Mouse (Mus musculus): ENCODE data around the gene Cntnap1. TPM values are rescaled to one million over a fixed set of nuclear protein-coding genes. Genes with fewer than 3 reads are reported as not detected.

The Cntnap1 gene
- polyA plus RNA-seq, 1 experiment from 2014 or later = 3.8 TPM

GRCm38 (mm10) chr11:101184984-101185383 lies 14.7 kb downstream of the Cntnap1 start:
- Histone ChIP-seq H3K9me3 (no peaks in the 10 kb centered on the region), H3K4me2 (no peak overlapping the region), H3K9ac (no peak overlapping the region), H3K27ac (no peak overlapping the region), H3K4me1 (peaks cover 9% of the 10 kb centered on the region), H3K27me3 (replicated peaks) (no peaks in the 10 kb centered on the region), H3K4me3 (no peak overlapping the region), H3K36me3 (replicated peaks) (0 out of 2 replicates have a peak, but pooled peaks cover 5% of the 10 kb centered on the region)
- WGBS = 85% methylated on average over 12 of the region's 12 CpGs
- no peak for ATAC-seq (replicated peaks)

GRCm38 (mm10) chr11:101185441-101185840 lies 15.1 kb downstream of the Cntnap1 start:
- no peak overlapping the region for H3K27ac ChIP-seq
- no peaks in the 10 kb centered on the region for H3K27me3 ChIP-seq (replicated peaks)
- no peak overlapping the region for H3K9ac ChIP-seq
- H3K9me3 ChIP-seq = no peaks in the 10 kb centered on the region
- 0 out of 2 replicates have a peak, but pooled peaks cover 5% of the 10 kb centered on the region for H3K36me3 ChIP-seq (replicated peaks)
- WGBS = 93% methylated on average over 4 of the region's 4 CpGs
- H3K4me3 ChIP-seq = no peak overlapping the region
- no peak for ATAC-seq (replicated peaks)
- H3K4me2 ChIP-seq = no peak overlapping the region
- peaks cover 13% of the 10 kb centered on the region for H3K4me1 ChIP-seq

DNA sequence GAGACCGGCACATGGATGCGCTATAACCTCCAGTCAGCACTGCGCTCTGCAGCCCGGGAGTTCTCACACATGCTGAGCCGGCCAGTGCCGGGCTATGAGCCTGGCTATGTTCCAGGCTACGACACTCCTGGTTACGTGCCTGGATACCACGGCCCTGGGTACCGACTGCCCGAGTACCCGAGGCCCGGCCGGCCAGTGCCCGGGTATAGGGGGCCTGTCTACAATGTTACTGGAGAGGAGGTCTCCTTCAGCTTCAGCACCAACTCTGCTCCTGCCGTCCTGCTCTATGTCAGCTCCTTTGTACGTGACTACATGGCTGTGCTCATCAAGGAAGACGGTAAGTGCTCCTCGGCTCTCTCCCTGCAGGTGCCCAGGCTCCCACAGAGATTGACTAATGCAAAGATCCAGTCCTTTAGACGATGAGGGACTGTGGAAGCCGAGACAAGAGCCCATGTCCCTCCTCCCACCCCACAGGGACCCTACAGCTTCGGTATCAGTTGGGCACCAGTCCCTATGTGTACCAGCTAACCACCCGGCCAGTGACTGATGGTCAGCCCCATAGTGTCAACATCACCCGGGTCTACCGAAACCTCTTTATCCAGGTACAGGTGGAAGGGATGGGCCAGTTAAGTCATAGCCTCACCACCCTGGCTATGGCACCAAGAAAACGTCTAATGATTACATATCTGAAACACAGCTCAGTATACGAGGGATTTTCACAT lies 16.4 kb downstream of the Cntnap1 start:
- H3K36me3 ChIP-seq (replicated peaks) = 0 out of 2 replicates have a peak, but pooled peaks cover 5% of the 10 kb centered on the region
- WGBS = 84% methylated on average over 27 of the region's 27 CpGs
- no peaks in the 10 kb centered on the region for H3K27me3 ChIP-seq (replicated peaks)
- no peaks in the 10 kb centered on the region for H3K9me3 ChIP-seq
- no peak overlapping the region for H3K4me3 ChIP-seq
- ATAC-seq (replicated peaks) = no peak
- H3K27ac ChIP-seq = no peak overlapping the region
- peaks cover 17% of the 10 kb centered on the region for H3K4me1 ChIP-seq
- no peak overlapping the region for H3K9ac ChIP-seq
- no peak overlapping the region for H3K4me2 ChIP-seq

DNA sequence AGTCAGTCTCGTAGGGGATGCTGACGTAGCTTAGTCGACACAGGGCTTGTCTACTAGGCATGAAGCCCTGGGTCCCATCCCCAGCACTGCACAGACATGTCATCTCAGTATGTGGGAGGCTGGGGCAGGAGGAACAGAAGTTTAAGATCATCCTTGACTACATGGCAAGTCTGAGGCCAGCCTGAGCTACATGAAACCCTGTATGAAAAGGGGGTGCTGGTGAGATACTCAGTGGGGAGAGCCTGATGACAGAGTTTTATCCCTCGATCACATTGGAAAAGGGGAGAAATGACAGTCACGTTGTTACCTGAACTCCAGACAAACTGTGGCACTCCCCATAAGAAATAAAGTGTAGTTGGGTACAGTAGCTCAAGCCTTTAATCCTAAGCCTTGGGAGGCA lies 17.2 kb downstream of the Cntnap1 start:
- H3K9ac ChIP-seq = no peak overlapping the region
- H3K4me3 ChIP-seq = no peak overlapping the region
- no peaks in the 10 kb centered on the region for H3K9me3 ChIP-seq
- no peaks in the 10 kb centered on the region for H3K27me3 ChIP-seq (replicated peaks)
- no peak overlapping the region for H3K4me2 ChIP-seq
- no peak for ATAC-seq (replicated peaks)
- 0 out of 2 replicates have a peak, but pooled peaks cover 5% of the 10 kb centered on the region for H3K36me3 ChIP-seq (replicated peaks)
- peaks cover 17% of the 10 kb centered on the region for H3K4me1 ChIP-seq
- WGBS = 92% methylated on average over 5 of the region's 5 CpGs
- no peak overlapping the region for H3K27ac ChIP-seq

GRCm38 (mm10) chr11:101188166-101188805 lies 18.0 kb downstream of the Cntnap1 start:
- Histone ChIP-seq H3K36me3 (replicated peaks) (0 out of 2 replicates have a peak, but pooled peaks cover 2% of the 10 kb centered on the region), H3K9me3 (no peaks in the 10 kb centered on the region), H3K9ac (no peak overlapping the region), H3K4me3 (no peak overlapping the region), H3K27me3 (replicated peaks) (no peaks in the 10 kb centered on the region), H3K27ac (no peak overlapping the region), H3K4me1 (peaks cover 17% of the 10 kb centered on the region), H3K4me2 (no peak overlapping the region)
- no peak for ATAC-seq (replicated peaks)
- WGBS = 78% methylated on average over 11 of the region's 11 CpGs

DNA sequence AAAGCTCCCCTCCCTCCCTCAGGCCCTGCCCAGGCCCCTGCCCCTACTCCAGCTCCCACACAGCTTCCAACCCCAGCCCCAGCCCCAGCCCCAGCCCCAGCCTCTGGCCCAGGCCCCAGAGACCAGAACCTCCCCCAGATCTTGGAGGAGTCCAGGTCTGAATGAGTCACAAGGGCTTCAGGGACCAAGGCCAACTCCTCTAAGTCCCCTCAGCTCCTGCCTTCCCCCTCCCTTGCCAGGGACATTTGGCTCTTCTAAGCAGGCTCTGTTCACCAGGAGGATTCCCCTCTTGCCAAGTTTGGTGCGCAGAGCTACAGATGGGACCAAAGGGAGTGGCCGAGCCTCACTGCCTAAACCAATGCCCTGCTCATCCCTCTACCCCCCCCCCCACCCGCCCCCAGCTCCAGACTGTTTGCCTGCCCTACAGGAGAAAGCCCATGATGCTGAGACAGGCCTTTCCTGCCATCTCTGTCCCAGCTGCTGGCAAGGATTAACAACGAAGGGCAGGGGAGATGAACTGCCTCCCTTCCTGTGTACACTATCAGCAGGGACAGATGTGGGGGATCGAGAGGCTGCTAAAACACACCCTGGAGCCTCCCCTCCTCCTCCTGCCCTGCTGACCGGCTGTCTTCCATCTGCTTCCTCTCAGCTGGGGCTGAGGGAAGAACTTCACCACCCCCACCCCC lies 19.3 kb downstream of the Cntnap1 start:
- H3K36me3 ChIP-seq (replicated peaks) = 0 out of 2 replicates have a peak, but pooled peaks cover 5% of the 10 kb centered on the region
- no peak overlapping the region for H3K9ac ChIP-seq
- H3K9me3 ChIP-seq = no peaks in the 10 kb centered on the region

DNA sequence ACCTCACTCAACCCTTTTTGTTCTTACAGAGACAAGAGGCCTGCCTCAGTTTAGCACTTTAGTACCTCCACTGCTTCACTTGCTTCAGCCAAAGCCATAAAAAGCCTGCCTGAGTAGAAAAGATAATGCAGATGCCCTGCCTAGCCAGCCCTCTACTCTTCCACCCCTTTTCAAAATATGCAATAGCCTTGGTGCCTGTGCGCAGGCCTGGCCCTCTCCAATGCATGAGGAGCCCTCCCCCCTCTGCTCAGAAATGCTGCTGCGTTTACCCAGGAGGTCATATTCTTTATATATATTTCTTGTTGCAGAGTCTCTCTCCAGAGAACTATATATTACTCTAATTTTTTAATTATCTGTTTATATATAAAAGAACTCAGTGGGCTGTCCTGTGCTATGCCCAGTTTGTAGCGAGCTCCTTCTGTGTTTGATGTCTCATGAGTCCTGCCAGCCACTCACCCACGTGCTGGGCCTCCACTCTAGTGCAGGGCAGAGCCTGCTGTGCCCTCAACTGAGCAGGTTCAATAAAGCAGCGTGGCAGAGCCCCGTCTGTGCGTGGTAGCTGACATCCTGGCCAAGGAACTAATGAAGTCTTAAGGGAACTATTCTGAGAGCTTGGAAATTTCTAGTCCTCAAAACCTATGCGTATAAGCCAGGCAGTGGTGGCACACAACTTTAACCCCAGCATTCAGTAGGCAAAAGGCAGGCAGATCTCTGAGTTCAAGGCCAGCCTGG lies 20.0 kb downstream of the Cntnap1 start:
- no peak overlapping the region for H3K4me3 ChIP-seq
- ATAC-seq (replicated peaks) = 0 out of 2 replicates have a peak, but pooled peaks have one; percentile 22
- no peaks in the 10 kb centered on the region for H3K9me3 ChIP-seq
- 0 out of 2 replicates have a peak, but pooled peaks cover 5% of the 10 kb centered on the region for H3K36me3 ChIP-seq (replicated peaks)
- no peak overlapping the region for H3K4me2 ChIP-seq
- peaks cover 17% of the 10 kb centered on the region for H3K4me1 ChIP-seq
- H3K27me3 ChIP-seq (replicated peaks) = no peaks in the 10 kb centered on the region
- WGBS = 29% methylated on average over 8 of the region's 8 CpGs
- H3K9ac ChIP-seq = no peak overlapping the region
- peak overlapping the region; percentile 54; the same call in 1 of the 2 replicates for H3K27ac ChIP-seq

More for the DNA sequence above, 19.3 kb downstream of the Cntnap1 start:
- no peaks in the 10 kb centered on the region for H3K27me3 ChIP-seq (replicated peaks)
- 4% methylated on average over 6 of the region's 6 CpGs for WGBS
- H3K4me1 ChIP-seq = peaks cover 17% of the 10 kb centered on the region
- H3K27ac ChIP-seq = peak overlapping the region; percentile 54
- H3K4me3 ChIP-seq = no peak overlapping the region
- peak; percentile 67 for ATAC-seq (replicated peaks)
- no peak overlapping the region for H3K4me2 ChIP-seq

DNA sequence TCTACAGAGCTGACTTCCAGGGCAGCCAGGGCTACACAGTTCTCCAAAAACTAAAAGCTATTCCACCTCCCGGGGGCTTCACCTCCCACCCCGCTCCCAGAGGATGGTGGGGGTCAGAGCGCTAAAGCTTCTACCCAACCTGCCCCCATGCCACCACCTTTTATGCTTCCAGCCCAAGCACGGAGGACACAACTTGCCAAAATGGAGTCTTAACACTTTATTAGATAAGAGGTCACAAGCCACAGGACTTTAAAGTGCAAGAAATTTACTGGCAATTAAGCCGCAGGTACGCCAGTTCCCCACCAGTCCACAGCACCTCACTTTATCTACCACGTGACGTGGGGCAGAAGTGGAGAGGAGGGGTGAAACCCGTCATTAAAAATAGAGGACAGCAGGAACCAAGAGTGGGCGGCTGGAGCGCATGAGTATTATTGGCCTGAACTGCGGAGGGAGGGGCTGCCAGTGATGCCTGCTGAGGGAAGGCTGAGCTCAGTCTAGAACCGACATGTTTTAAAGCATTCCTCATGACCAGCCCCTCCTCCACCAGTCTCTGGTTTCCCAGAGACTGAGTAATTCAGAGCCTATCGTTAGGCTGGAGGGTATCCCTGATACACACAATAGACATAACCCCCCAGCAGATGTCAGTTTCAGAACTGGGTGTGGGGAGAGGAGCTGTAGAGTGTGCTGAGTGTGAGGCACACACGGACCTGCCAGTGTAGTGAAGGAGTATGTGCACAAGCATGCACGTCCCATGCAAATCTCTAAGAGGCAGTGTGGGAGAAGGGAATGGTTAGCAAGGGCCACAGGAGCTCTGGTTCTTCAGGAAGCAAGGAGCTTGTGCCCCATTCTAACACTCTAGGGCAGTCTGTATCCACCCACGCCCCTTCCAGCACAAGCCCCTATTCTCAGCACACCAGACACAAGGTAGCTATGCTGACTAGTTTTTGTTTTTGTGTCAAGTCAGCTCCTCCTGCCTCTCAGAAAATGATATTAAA lies 20.9 kb downstream of the Cntnap1 start:
- H3K27ac ChIP-seq = peak overlapping the region; percentile 54; the same call in 1 of the 2 replicates
- H3K4me2 ChIP-seq = no peak overlapping the region
- H3K9ac ChIP-seq = no peak overlapping the region
- no peaks in the 10 kb centered on the region for H3K27me3 ChIP-seq (replicated peaks)
- no peak overlapping the region for H3K4me3 ChIP-seq
- WGBS = 49% methylated on average over 17 of the region's 17 CpGs
- ATAC-seq (replicated peaks) = no peak
- peaks cover 17% of the 10 kb centered on the region for H3K4me1 ChIP-seq
- H3K9me3 ChIP-seq = no peaks in the 10 kb centered on the region
- H3K36me3 ChIP-seq (replicated peaks) = 0 out of 2 replicates have a peak, but pooled peaks cover 5% of the 10 kb centered on the region

GRCm38 (mm10) chr11:101191919-101192470 lies 21.7 kb downstream of the Cntnap1 start:
- H3K36me3 ChIP-seq (replicated peaks) = peaks cover 10% of the 10 kb centered on the region; the same call in 1 of the 2 replicates
- WGBS = 82% methylated on average over 4 of the region's 4 CpGs
- ATAC-seq (replicated peaks) = no peak

DNA sequence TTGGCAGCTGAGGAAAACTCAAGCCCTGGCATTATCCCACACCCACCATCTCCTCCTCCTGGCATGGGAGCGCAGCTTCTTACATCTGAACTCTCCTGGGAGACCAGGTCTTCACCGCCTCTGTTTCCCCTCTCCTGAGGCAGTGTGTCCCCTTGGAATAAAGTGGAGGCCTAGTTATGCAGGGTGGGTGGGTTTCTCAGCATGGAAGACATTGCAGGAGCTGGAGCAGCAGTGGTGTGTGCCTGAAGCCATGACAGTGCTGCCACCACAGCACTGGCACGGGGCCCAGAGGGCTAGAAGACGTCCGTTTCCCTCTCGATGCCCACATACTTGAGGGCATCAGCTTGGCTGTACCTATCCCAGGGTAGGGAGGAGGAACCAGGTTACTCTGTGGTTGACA lies 22.3 kb downstream of the Cntnap1 start:
- 86% methylated on average over 6 of the region's 6 CpGs for WGBS
- Histone ChIP-seq H3K4me1 (peaks cover 17% of the 10 kb centered on the region), H3K4me3 (no peak overlapping the region), H3K36me3 (replicated peaks) (peaks cover 10% of the 10 kb centered on the region; the same call in 1 of the 2 replicates), H3K4me2 (no peak overlapping the region), H3K9ac (no peak overlapping the region), H3K27me3 (replicated peaks) (no peaks in the 10 kb centered on the region), H3K27ac (no peak overlapping the region), H3K9me3 (no peaks in the 10 kb centered on the region)
- no peak for ATAC-seq (replicated peaks)

More at GRCm38 (mm10) chr11:101191919-101192470, 21.7 kb downstream of the Cntnap1 start:
- no peaks in the 10 kb centered on the region for H3K27me3 ChIP-seq (replicated peaks)
- H3K4me2 ChIP-seq = no peak overlapping the region
- H3K4me3 ChIP-seq = no peak overlapping the region
- peaks cover 17% of the 10 kb centered on the region for H3K4me1 ChIP-seq
- no peaks in the 10 kb centered on the region for H3K9me3 ChIP-seq
- H3K27ac ChIP-seq = no peak overlapping the region
- H3K9ac ChIP-seq = no peak overlapping the region
